Mouse (Mus musculus) CH12.LX (cell line): Measurements from ENCODE around the gene Pin1. TPM values are rescaled to one million over a fixed set of nuclear protein-coding genes. Genes with fewer than 3 reads are reported as not detected.

Source experiments
- DNase-seq: peaks from one replicate; pipeline ENCODE4 v3.0.0-alpha.2; 2013; ENCODE audit errors: extremely low read depth
- H3K27ac ChIP-seq: 2 replicates; pipeline ENCODE4 v1.5.1; 2012; ENCODE audit warnings: low read depth, mild to moderate bottlenecking, control low read depth, moderate library complexity; ENCODE audit not compliant: insufficient read depth
- H3K27me3 ChIP-seq: replicated peaks from 2 replicates; pipeline ENCODE3; 2012; ENCODE audit warnings: inconsistent platforms
- H3K36me3 ChIP-seq, 2 experiments: replicated peaks in 1 of 2; 2 replicates each; pipeline versions ENCODE3 to v1.6.1; 2012; ENCODE audit warnings: inconsistent platforms in 1 of 2, low read length in 1 of 2, mild to moderate bottlenecking in 1 of 2, mixed read lengths in 1 of 2, moderate library complexity in 1 of 2; ENCODE audit not compliant: control insufficient read depth in 1 of 2, insufficient read depth in 1 of 2
- H3K4me1 ChIP-seq, 2 experiments: 2 replicates each; pipeline ENCODE4 v1.6.1; 2012; ENCODE audit warnings: inconsistent platforms in 1 of 2, moderate library complexity in 1 of 2; ENCODE audit not compliant: insufficient read depth in 2 of 2, control insufficient read depth in 1 of 2
- H3K4me2 ChIP-seq: 2 replicates; pipeline ENCODE4 v1.6.1; 2012; ENCODE audit warnings: low read depth, mild to moderate bottlenecking, control low read depth; ENCODE audit not compliant: poor library complexity, insufficient read depth, severe bottlenecking
- H3K4me3 ChIP-seq, 3 experiments: fragments of 150-350 bp in 1 of 3; sonication (generic) in 1 of 3; replicated peaks in 1 of 3; 2 replicates each; pipeline versions ENCODE3 to v1.5.1; 2011 to 2012; ENCODE audit warnings: low read depth in 2 of 3, low read length in 2 of 3, mild to moderate bottlenecking in 2 of 3, moderate library complexity in 2 of 3, control low read depth in 1 of 3, improper control_type of control experiment in 1 of 3, inconsistent platforms in 1 of 3, mixed read lengths in 1 of 3; ENCODE audit not compliant: poor library complexity in 1 of 3
- H3K79me2 ChIP-seq: replicated peaks from 2 replicates; pipeline ENCODE4 v1.6.1; 2012; ENCODE audit warnings: mild to moderate bottlenecking, moderate library complexity; ENCODE audit not compliant: control insufficient read depth, poor library complexity, insufficient read depth, severe bottlenecking; ENCODE audit errors: extremely low read depth
- H3K9ac ChIP-seq: 2 replicates; pipeline ENCODE4 v1.6.1; 2012; ENCODE audit warnings: low read depth, mild to moderate bottlenecking, control low read depth, moderate library complexity; ENCODE audit not compliant: insufficient read depth
- H3K9me3 ChIP-seq: replicated peaks from 2 replicates; pipeline ENCODE3; 2012; ENCODE audit warnings: low read length, inconsistent platforms, mixed read lengths
- CTCF ChIP-seq, 2 experiments: IDR thresholded peaks in 1 of 2; conservative IDR thresholded peaks in 1 of 2; 2 replicates each; pipeline ENCODE4 v1.5.1; 2011 to 2012; ENCODE audit warnings: low read depth in 2 of 2, low read length in 2 of 2, improper control_type of control experiment in 1 of 2, inconsistent platforms in 1 of 2, mild to moderate bottlenecking in 1 of 2, moderate library complexity in 1 of 2
- ELF1 ChIP-seq: IDR thresholded peaks from 2 replicates; pipeline ENCODE4 v1.6.1; 2014; ENCODE audit warnings: low read depth, mild to moderate bottlenecking, inconsistent platforms, low read length, improper control_type of control experiment
- ETS1 ChIP-seq: conservative IDR thresholded peaks from 2 replicates; pipeline ENCODE4 v1.6.1; 2012; ENCODE audit warnings: low read depth, mild to moderate bottlenecking, inconsistent platforms, low read length, improper control_type of control experiment, moderate library complexity
- HCFC1 ChIP-seq: IDR thresholded peaks from 2 replicates; pipeline ENCODE4 v1.6.1; 2012; ENCODE audit warnings: low read depth, mild to moderate bottlenecking, inconsistent platforms, low read length, improper control_type of control experiment
- JUN ChIP-seq: IDR thresholded peaks from 2 replicates; pipeline ENCODE4 v1.6.1; 2011; ENCODE audit warnings: low read depth, mild to moderate bottlenecking, low read length, improper control_type of control experiment, moderate library complexity; ENCODE audit not compliant: insufficient read depth
- JUND ChIP-seq: conservative IDR thresholded peaks from 2 replicates; pipeline ENCODE4 v1.6.1; 2011; ENCODE audit warnings: low read depth, low read length, improper control_type of control experiment
- KAT2A ChIP-seq: IDR thresholded peaks from 2 replicates; pipeline ENCODE4 v1.6.1; 2012; ENCODE audit warnings: low read length, improper control_type of control experiment, inconsistent platforms; ENCODE audit not compliant: insufficient replicate concordance
- MAFK ChIP-seq: IDR thresholded peaks from 2 replicates; pipeline ENCODE4 v1.6.1; 2011; ENCODE audit warnings: low read length, improper control_type of control experiment; ENCODE audit not compliant: insufficient replicate concordance
- MAZ ChIP-seq: IDR thresholded peaks from 2 replicates; pipeline ENCODE4 v1.6.1; 2012; ENCODE audit warnings: low read depth, mild to moderate bottlenecking, inconsistent platforms, low read length, improper control_type of control experiment, moderate library complexity
- MEF2A ChIP-seq: IDR thresholded peaks from 2 replicates; pipeline ENCODE4 v1.6.1; 2014; ENCODE audit warnings: low read depth, mild to moderate bottlenecking, inconsistent platforms, low read length, improper control_type of control experiment, borderline replicate concordance
- MYC ChIP-seq: IDR thresholded peaks from 2 replicates; pipeline ENCODE4 v1.6.1; 2011; ENCODE audit warnings: low read depth, mild to moderate bottlenecking, improper control_type of control experiment, low read length
- NELFE ChIP-seq: IDR thresholded peaks from 2 replicates; pipeline ENCODE4 v1.6.1; 2011; ENCODE audit warnings: low read depth, low read length, improper control_type of control experiment
- POLR2A ChIP-seq: IDR thresholded peaks from 2 replicates; pipeline ENCODE4 v1.6.1; 2011; ENCODE audit warnings: low read depth, mild to moderate bottlenecking, improper control_type of control experiment, low read length
- SMC3 ChIP-seq: IDR thresholded peaks from 2 replicates; pipeline ENCODE4 v1.6.1; 2011; ENCODE audit warnings: low read depth, low read length, improper control_type of control experiment
- ZKSCAN1 ChIP-seq: IDR thresholded peaks from 2 replicates; pipeline ENCODE4 v1.6.1; 2012; ENCODE audit warnings: low read depth, inconsistent platforms, low read length, improper control_type of control experiment, borderline replicate concordance
- dilution Hi-C: fragments of 300-500 bp; cut with MboI; formaldehyde crosslinking; loops from 2 replicates; pipeline ENCODE4 v1.14.3; 2020; ENCODE audit warnings: low sequenced_read_pairs; ENCODE audit not compliant: extremely low pct_unique_long_range_greater_than_20kb, extremely low pct_ligation_motif_present
- in situ Hi-C: fragments of 300-500 bp; cut with MboI; formaldehyde crosslinking; loops from 3 replicates; pipeline ENCODE4 v1.14.3; 2019; ENCODE audit warnings: low sequenced_read_pairs, low pct_ligation_motif_present, low pct_unique_long_range_greater_than_20kb, mixed read lengths
- polyA plus RNA-seq: library from polyadenylated mRNA; unstranded; fragments of >175 nt; gene quantifications from 2 replicates; pipeline ENCODE4 v1.2.1, GENCODE M21; 2012; ENCODE audit warnings: low read depth; ENCODE audit not compliant: insufficient read length
- total RNA-seq, 2 experiments: library from RNA; depleted of rRNA; stranded (reverse); fragments of 300-350 nt in 1 of 2; fragments of >200 nt in 1 of 2; gene quantifications; 2 replicates each; pipeline ENCODE4 v1.2.3; 2012 to 2014

Gene Pin1
- total and polyA plus RNA-seq, 3 experiments: 37.0 to 48.6 (median 43.0) TPM

DNA sequence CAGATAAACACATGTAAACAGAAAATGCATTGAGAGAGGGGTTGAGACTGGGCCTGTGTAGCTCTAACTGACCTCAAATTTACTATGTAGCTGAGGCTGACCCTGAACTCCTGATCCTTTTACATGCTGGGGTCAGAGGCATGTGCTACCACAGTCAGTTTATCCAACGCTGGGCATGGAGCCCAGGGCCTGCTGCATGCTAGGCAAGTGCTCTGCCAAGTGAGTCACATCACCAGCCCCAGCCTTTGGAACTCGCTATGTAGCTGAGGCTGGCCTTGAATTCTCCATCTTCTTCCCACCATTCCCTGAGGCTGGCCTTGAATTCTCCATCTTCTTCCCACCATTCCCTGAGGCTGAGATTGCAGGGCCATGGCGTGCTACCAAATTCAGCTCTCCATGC is 58.6 kb downstream of the Pin1 start:
- H3K36me3 ChIP-seq: no peaks in the 10 kb centered on the region
- peaks cover 9% of the 10 kb centered on the region for H3K9me3 ChIP-seq
- H3K27ac ChIP-seq: no peak overlapping the region
- no peaks in the 10 kb centered on the region for H3K79me2 ChIP-seq
- DNase-seq: no peak
- in situ Hi-C loops: no loop called here
- TF ChIP-seq NELFE: no peak
- no peak for TF ChIP-seq ELF1
- no peak for TF ChIP-seq HCFC1
- TF ChIP-seq CTCF (conservative IDR thresholded peaks at IDR 0.05 in 1 of 2, IDR thresholded peaks at IDR 0.05 in 1 of 2; ENCODE audit: low read depth in 2 of 2, low read length in 2 of 2): no peak
- TF ChIP-seq MEF2A: no peak
- no peak for TF ChIP-seq ZKSCAN1
- no peak for TF ChIP-seq JUN
- TF ChIP-seq MYC: no peak
- H3K4me3 ChIP-seq: no peak overlapping the region
- dilution Hi-C loops: no loop called here
- no peaks in the 10 kb centered on the region for H3K4me1 ChIP-seq
- no peak overlapping the region for H3K4me2 ChIP-seq
- H3K27me3 ChIP-seq: peaks cover 60% of the 10 kb centered on the region
- no peak overlapping the region for H3K9ac ChIP-seq

DNA sequence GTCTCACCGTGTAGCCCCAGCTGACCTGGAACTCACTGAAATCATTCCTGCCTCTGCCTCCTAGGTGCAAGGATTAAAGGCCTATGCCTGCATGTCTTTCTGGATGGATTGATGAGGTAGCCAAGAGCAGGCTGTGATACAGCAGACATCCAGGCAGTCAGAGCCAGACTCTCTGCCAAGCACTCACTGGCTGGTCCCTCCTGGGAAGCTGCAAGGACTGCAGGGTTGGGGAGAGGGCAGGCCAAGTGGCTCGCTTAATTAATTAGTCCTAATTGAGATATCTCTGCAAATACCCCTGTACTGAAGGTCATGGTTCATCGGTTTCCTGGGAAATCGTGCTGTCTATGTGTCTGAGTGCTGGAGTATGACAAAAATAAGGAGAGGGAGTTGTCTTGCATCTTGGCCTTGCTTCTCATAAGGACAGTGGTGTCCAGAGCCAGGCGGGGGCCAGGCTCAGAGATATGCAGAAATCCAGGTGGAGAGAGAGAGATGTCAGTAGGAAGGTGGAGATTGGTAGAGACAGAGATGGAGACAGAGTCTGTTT is 61.1 kb downstream of the Pin1 start:
- dilution Hi-C loops: no loop called here
- Histone ChIP-seq H3K4me2 (no peak overlapping the region), H3K9ac (no peak overlapping the region), H3K36me3 (no peaks in the 10 kb centered on the region), H3K27me3 (peaks cover 69% of the 10 kb centered on the region), H3K27ac (no peak overlapping the region), H3K4me1 (no peaks in the 10 kb centered on the region), H3K4me3 (no peak overlapping the region), H3K9me3 (peaks cover 9% of the 10 kb centered on the region), H3K79me2 (no peaks in the 10 kb centered on the region)
- in situ Hi-C loops: no loop called here
- TF ChIP-seq JUND (no peak), POLR2A (no peak), ELF1 (no peak)
- no peak for DNase-seq

DNA sequence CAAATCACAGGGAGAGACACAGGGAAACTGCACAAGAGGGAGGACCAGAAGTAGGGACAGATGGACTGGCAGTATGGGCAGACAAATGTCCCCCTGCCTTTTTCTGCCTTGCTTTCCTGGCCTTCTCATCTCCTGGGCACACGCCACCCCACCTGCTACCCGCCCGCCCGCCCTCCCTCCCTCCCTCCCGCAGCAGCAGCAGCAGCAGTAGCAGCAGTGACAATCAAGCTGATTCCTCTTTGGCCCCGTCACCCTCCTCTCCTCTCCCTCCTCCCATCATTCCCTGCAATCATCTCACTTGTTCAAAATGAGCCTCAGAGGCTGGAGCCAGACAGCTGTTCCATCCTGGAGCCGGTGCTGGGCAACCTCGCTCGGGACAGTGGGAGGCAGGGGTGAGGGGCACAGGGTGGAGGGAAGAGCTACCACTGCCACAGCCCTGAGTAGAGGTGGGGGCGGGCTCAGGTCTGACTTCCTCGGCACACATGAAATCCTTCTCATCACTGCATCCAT is 61.6 kb downstream of the Pin1 start:
- no peak overlapping the region for H3K4me3 ChIP-seq
- dilution Hi-C loops: no loop called here
- in situ Hi-C loops: no loop called here

More for the DNA sequence above, 61.6 kb downstream of the Pin1 start:
- Histone ChIP-seq H3K9ac (no peak overlapping the region), H3K36me3 (no peaks in the 10 kb centered on the region), H3K27ac (no peak overlapping the region)
- TF ChIP-seq ELF1: no peak
- TF ChIP-seq SMC3: no peak
- TF ChIP-seq MAFK: no peak
- TF ChIP-seq MAZ: no peak
- no peak for TF ChIP-seq ETS1
- no peak for TF ChIP-seq KAT2A
- TF ChIP-seq, all 38 proteins: peak for 0
- Histone ChIP-seq H3K4me1 (no peaks in the 10 kb centered on the region), H3K9me3 (peaks cover 12% of the 10 kb centered on the region), H3K27me3 (peaks cover 68% of the 10 kb centered on the region), H3K79me2 (no peaks in the 10 kb centered on the region), H3K4me2 (no peak overlapping the region)
- no peak for DNase-seq
